Mouse (Mus musculus): Measurements from ENCODE around the gene Spag16. TPM values are rescaled to one million over a fixed set of nuclear protein-coding genes. Genes with fewer than 3 reads are reported as not detected.

The Spag16 gene
- polyA plus RNA-seq, 1 experiment from 2014 or later, result 0.70 TPM

GRCm38 (mm10) chr1:70128035-70128434 is 301.3 kb downstream of the Spag16 start:
- Histone ChIP-seq H3K9ac (no peak overlapping the region), H3K9me3 (no peaks in the 10 kb centered on the region), H3K27ac (no peak overlapping the region), H3K4me1 (peaks cover under 1% of the 10 kb centered on the region; the same call in 1 of the 2 replicates), H3K27me3 (no peaks in the 10 kb centered on the region), H3K4me3 (no peak overlapping the region), H3K36me3 (no peaks in the 10 kb centered on the region), H3K4me2 (replicated peaks) (no peak overlapping the region)
- ATAC-seq (ENCODE audit: low FRiP score, low read depth), result no peak
- 64% methylated on average over 2 of the region's 2 CpGs for WGBS

GRCm38 (mm10) chr1:70135547-70135946 is 308.8 kb downstream of the Spag16 start:
- H3K9ac ChIP-seq, result no peak overlapping the region
- H3K27me3 ChIP-seq, result no peaks in the 10 kb centered on the region
- no peaks in the 10 kb centered on the region for H3K36me3 ChIP-seq
- H3K27ac ChIP-seq, result no peak overlapping the region
- H3K4me3 ChIP-seq, result no peak overlapping the region
- no peak for ATAC-seq (ENCODE audit: low FRiP score, low read depth)
- WGBS, result 73% methylated on average over 2 of the region's 2 CpGs
- no peak overlapping the region for H3K4me2 ChIP-seq (replicated peaks)
- no peaks in the 10 kb centered on the region for H3K4me1 ChIP-seq
- H3K9me3 ChIP-seq, result no peaks in the 10 kb centered on the region

GRCm38 (mm10) chr1:70165343-70166158 is 338.8 kb downstream of the Spag16 start:
- no peak for ATAC-seq (ENCODE audit: low FRiP score, low read depth)
- 63% methylated on average over 3 of the region's 3 CpGs for WGBS
- no peak overlapping the region for H3K9ac ChIP-seq
- no peaks in the 10 kb centered on the region for H3K9me3 ChIP-seq
- H3K36me3 ChIP-seq, result no peaks in the 10 kb centered on the region
- no peak overlapping the region for H3K27ac ChIP-seq
- no peaks in the 10 kb centered on the region for H3K27me3 ChIP-seq
- H3K4me2 ChIP-seq (replicated peaks), result no peak overlapping the region
- H3K4me1 ChIP-seq, result no peaks in the 10 kb centered on the region
- H3K4me3 ChIP-seq, result no peak overlapping the region

GRCm38 (mm10) chr1:70180123-70180741 is 353.5 kb downstream of the Spag16 start:
- no peak overlapping the region for H3K9ac ChIP-seq
- no peak overlapping the region for H3K27ac ChIP-seq
- ATAC-seq (ENCODE audit: low FRiP score, low read depth), result no peak
- H3K4me2 ChIP-seq (replicated peaks), result no peak overlapping the region
- H3K27me3 ChIP-seq, result no peaks in the 10 kb centered on the region
- H3K9me3 ChIP-seq, result no peaks in the 10 kb centered on the region
- no peaks in the 10 kb centered on the region for H3K4me1 ChIP-seq
- H3K36me3 ChIP-seq, result no peaks in the 10 kb centered on the region
- no peak overlapping the region for H3K4me3 ChIP-seq
- 72% methylated on average over 4 of the region's 4 CpGs for WGBS

- no peak overlapping the region for H3K4me2 ChIP-seq (replicated peaks)
- 66% methylated on average over 9 of the region's 9 CpGs for WGBS
- no peak overlapping the region for H3K27ac ChIP-seq
- H3K4me1 ChIP-seq, result 0 out of 2 replicates have a peak, but pooled peaks cover 2% of the 10 kb centered on the region
- H3K27me3 ChIP-seq, result no peaks in the 10 kb centered on the region
- no peak for ATAC-seq (ENCODE audit: low FRiP score, low read depth)
- H3K4me3 ChIP-seq, result no peak overlapping the region
- H3K36me3 ChIP-seq, result no peaks in the 10 kb centered on the region
- no peaks in the 10 kb centered on the region for H3K9me3 ChIP-seq
- no peak overlapping the region for H3K9ac ChIP-seq
Measured at GRCm38 (mm10) chr1:70264815-70265214, 438.0 kb downstream of the Spag16 start.

GRCm38 (mm10) chr1:70265920-70266505 is 439.2 kb downstream of the Spag16 start:
- H3K27ac ChIP-seq, result no peak overlapping the region

GRCm38 (mm10) chr1:70270139-70270538 is 443.4 kb downstream of the Spag16 start:
- 20% methylated on average over 8 of the region's 8 CpGs for WGBS

More at GRCm38 (mm10) chr1:70265920-70266505, 439.2 kb downstream of the Spag16 start:
- Histone ChIP-seq H3K4me1 (0 out of 2 replicates have a peak, but pooled peaks cover 2% of the 10 kb centered on the region), H3K9me3 (no peaks in the 10 kb centered on the region), H3K27me3 (no peaks in the 10 kb centered on the region), H3K9ac (no peak overlapping the region), H3K4me2 (replicated peaks) (no peak overlapping the region), H3K4me3 (no peak overlapping the region), H3K36me3 (no peaks in the 10 kb centered on the region)
- ATAC-seq (ENCODE audit: low FRiP score, low read depth), result no peak
- 90% methylated on average over 5 of the region's 5 CpGs for WGBS

GRCm38 (mm10) chr1:70272753-70273152 is 446.0 kb downstream of the Spag16 start:
- 82% methylated on average over 2 of the region's 2 CpGs for WGBS
- no peaks in the 10 kb centered on the region for H3K36me3 ChIP-seq
- no peak for ATAC-seq (ENCODE audit: low FRiP score, low read depth)
- H3K27ac ChIP-seq, result no peak overlapping the region
- H3K9ac ChIP-seq, result no peak overlapping the region
- no peaks in the 10 kb centered on the region for H3K4me1 ChIP-seq
- H3K4me2 ChIP-seq (replicated peaks), result no peak overlapping the region
- no peak overlapping the region for H3K4me3 ChIP-seq
- H3K9me3 ChIP-seq, result no peaks in the 10 kb centered on the region
- H3K27me3 ChIP-seq, result no peaks in the 10 kb centered on the region

More at GRCm38 (mm10) chr1:70270139-70270538, 443.4 kb downstream of the Spag16 start:
- Histone ChIP-seq H3K4me2 (replicated peaks) (no peak overlapping the region), H3K36me3 (no peaks in the 10 kb centered on the region), H3K9me3 (no peaks in the 10 kb centered on the region), H3K9ac (no peak overlapping the region), H3K27me3 (no peaks in the 10 kb centered on the region), H3K4me3 (no peak overlapping the region), H3K4me1 (no peaks in the 10 kb centered on the region), H3K27ac (no peak overlapping the region)
- no peak for ATAC-seq (ENCODE audit: low FRiP score, low read depth)

GRCm38 (mm10) chr1:70279296-70279695 is 452.5 kb downstream of the Spag16 start:
- 78% methylated on average over 2 of the region's 2 CpGs for WGBS
- Histone ChIP-seq H3K36me3 (no peaks in the 10 kb centered on the region), H3K9me3 (no peaks in the 10 kb centered on the region), H3K4me1 (no peaks in the 10 kb centered on the region), H3K27ac (no peak overlapping the region), H3K9ac (no peak overlapping the region), H3K4me2 (replicated peaks) (no peak overlapping the region), H3K27me3 (no peaks in the 10 kb centered on the region), H3K4me3 (no peak overlapping the region)
- ATAC-seq (ENCODE audit: low FRiP score, low read depth), result no peak

GRCm38 (mm10) chr1:70283388-70283787 is 456.6 kb downstream of the Spag16 start:
- 95% methylated on average over 1 of the region's 1 CpGs for WGBS
- ATAC-seq (ENCODE audit: low FRiP score, low read depth), result no peak

GRCm38 (mm10) chr1:70284140-70284539 is 457.4 kb downstream of the Spag16 start:
- no peaks in the 10 kb centered on the region for H3K27me3 ChIP-seq
- no peak overlapping the region for H3K4me3 ChIP-seq
- no peak for ATAC-seq (ENCODE audit: low FRiP score, low read depth)
- WGBS, result 57% methylated on average over 1 of the region's 1 CpGs
- H3K4me1 ChIP-seq, result no peaks in the 10 kb centered on the region
- H3K9ac ChIP-seq, result no peak overlapping the region
- no peak overlapping the region for H3K27ac ChIP-seq
- H3K4me2 ChIP-seq (replicated peaks), result no peak overlapping the region
- H3K9me3 ChIP-seq, result no peaks in the 10 kb centered on the region
- no peaks in the 10 kb centered on the region for H3K36me3 ChIP-seq

More at GRCm38 (mm10) chr1:70283388-70283787, 456.6 kb downstream of the Spag16 start:
- Histone ChIP-seq H3K9ac (no peak overlapping the region), H3K4me2 (replicated peaks) (no peak overlapping the region), H3K4me3 (no peak overlapping the region), H3K4me1 (no peaks in the 10 kb centered on the region), H3K27me3 (no peaks in the 10 kb centered on the region), H3K27ac (no peak overlapping the region), H3K36me3 (no peaks in the 10 kb centered on the region), H3K9me3 (no peaks in the 10 kb centered on the region)

- Histone ChIP-seq H3K4me1 (no peaks in the 10 kb centered on the region), H3K4me2 (replicated peaks) (no peak overlapping the region), H3K9ac (no peak overlapping the region), H3K36me3 (no peaks in the 10 kb centered on the region), H3K4me3 (no peak overlapping the region), H3K9me3 (no peaks in the 10 kb centered on the region), H3K27me3 (no peaks in the 10 kb centered on the region), H3K27ac (no peak overlapping the region)
- no peak for ATAC-seq (ENCODE audit: low FRiP score, low read depth)
- 85% methylated on average over 13 of the region's 13 CpGs for WGBS
Measured at GRCm38 (mm10) chr1:70316128-70316765, 489.5 kb downstream of the Spag16 start.
